Mouse (Mus musculus): ENCODE data around the gene Asap2.

- TF ChIP-seq CTCF (IDR thresholded peaks at IDR 0.05; ENCODE audit: control insufficient read depth, insufficient read depth, low read length) (no peak), POLR2A (IDR thresholded peaks at IDR 0.05; ENCODE audit: borderline replicate concordance, control insufficient read depth, low read depth, low read length) (no peak)
Measured at GRCm38 (mm10) chr12:21264241-21264640, 274.0 kb downstream of the Asap2 start.

Data from bone marrow, adult 2 months (tissue).